Mouse (Mus musculus) C2C12 (cell line): ENCODE measurements at regions not wholly inside any gene's neighbourhood (a gene's known extent, or its start where the extent isn't known, plus 50 kb on each side); places are given as distances from the start of the nearest gene placed in this dataset.

ENCODE experiments used
- H3K27me3 ChIP-seq: one replicate; pipeline ENCODE4 v1.6.1; 2011; ENCODE audit not compliant: control insufficient read depth, insufficient read depth, insufficient read length
- H3K36me3 ChIP-seq: one replicate; pipeline ENCODE4 v1.6.1; 2011; ENCODE audit not compliant: control insufficient read depth, insufficient read depth
- H3K4me3 ChIP-seq: one replicate; pipeline ENCODE4 v1.5.1; 2011; ENCODE audit warnings: mild to moderate bottlenecking, control low read depth; ENCODE audit not compliant: poor library complexity, insufficient read depth, severe bottlenecking
- H3K79me2 ChIP-seq: one replicate; pipeline ENCODE4 v1.6.1; 2011; ENCODE audit not compliant: control insufficient read depth, insufficient read depth
- H3K79me3 ChIP-seq: one replicate; pipeline ENCODE4 v1.6.1; 2011; ENCODE audit warnings: low read depth, control low read depth
- H3ac ChIP-seq: one replicate; pipeline ENCODE3; 2011; ENCODE audit warnings: low read depth; ENCODE audit not compliant: control insufficient read depth, insufficient read length
- CEBPB ChIP-seq: IDR thresholded peaks from one replicate; pipeline ENCODE4 v1.6.1; 2011; ENCODE audit warnings: low read depth, mild to moderate bottlenecking, control low read depth, moderate library complexity
- CTCF ChIP-seq: IDR thresholded peaks from one replicate; pipeline ENCODE4 v1.5.1; 2011; ENCODE audit not compliant: control insufficient read depth, insufficient read depth, insufficient read length
- FOSL1 ChIP-seq: IDR thresholded peaks from one replicate; pipeline ENCODE4 v1.8.0; 2011; ENCODE audit warnings: mild to moderate bottlenecking, low read length; ENCODE audit not compliant: poor library complexity, insufficient read depth, severe bottlenecking
- MAX ChIP-seq: IDR thresholded peaks from one replicate; pipeline ENCODE4 v1.6.1; 2011; ENCODE audit warnings: mild to moderate bottlenecking, control low read depth
- MYOD1 ChIP-seq: IDR thresholded peaks from one replicate; pipeline ENCODE4 v1.6.1; 2011; ENCODE audit warnings: low read depth; ENCODE audit not compliant: control insufficient read depth, insufficient read length
- MYOG ChIP-seq: IDR thresholded peaks from one replicate; pipeline ENCODE4 v1.6.1; 2011; ENCODE audit not compliant: control insufficient read depth, insufficient read length; ENCODE audit errors: extremely low read depth
- USF1 ChIP-seq: IDR thresholded peaks from one replicate; pipeline ENCODE4 v1.6.1; 2011; ENCODE audit warnings: low read depth, mild to moderate bottlenecking, control low read depth, moderate library complexity

GRCm38 (mm10) chr14:105500966-105501741 is 242.8 kb downstream of the Ndfip2 start:
- H3K27me3 ChIP-seq, result no peaks in the 10 kb centered on the region
- no peaks in the 10 kb centered on the region for H3K36me3 ChIP-seq
- H3K79me2 ChIP-seq, result no peaks in the 10 kb centered on the region
- no peak overlapping the region for H3ac ChIP-seq
- no peak for TF ChIP-seq CEBPB
- TF ChIP-seq FOSL1, result no peak
- no peak for TF ChIP-seq MAX
- TF ChIP-seq MYOG, result no peak
- no peak for TF ChIP-seq CTCF
- no peak for TF ChIP-seq USF1
- no peak for TF ChIP-seq MYOD1
- no peak overlapping the region for H3K4me3 ChIP-seq
- H3K79me3 ChIP-seq, result no peaks in the 10 kb centered on the region

GRCm38 (mm10) chr14:105499319-105499895 is 241.0 kb downstream of the Ndfip2 start:
- no peak overlapping the region for H3K4me3 ChIP-seq
- H3K79me3 ChIP-seq, result no peaks in the 10 kb centered on the region
- H3K36me3 ChIP-seq, result no peaks in the 10 kb centered on the region
- no peaks in the 10 kb centered on the region for H3K27me3 ChIP-seq
- no peak overlapping the region for H3ac ChIP-seq
- TF ChIP-seq USF1 (no peak), CEBPB (no peak), CTCF (no peak), FOSL1 (no peak), MYOG (no peak), MAX (no peak), MYOD1 (no peak)
- no peaks in the 10 kb centered on the region for H3K79me2 ChIP-seq

GRCm38 (mm10) chr14:105498155-105498906 is 240.0 kb downstream of the Ndfip2 start:
- Histone ChIP-seq H3K36me3 (no peaks in the 10 kb centered on the region), H3K79me2 (no peaks in the 10 kb centered on the region), H3K27me3 (no peaks in the 10 kb centered on the region), H3K4me3 (no peak overlapping the region), H3K79me3 (no peaks in the 10 kb centered on the region), H3ac (no peak overlapping the region)
- TF ChIP-seq MYOG (no peak), CEBPB (peak; percentile 75)

- Histone ChIP-seq H3K79me3 (no peaks in the 10 kb centered on the region), H3K36me3 (no peaks in the 10 kb centered on the region), H3K4me3 (no peak overlapping the region), H3K79me2 (no peaks in the 10 kb centered on the region), H3K27me3 (no peaks in the 10 kb centered on the region), H3ac (no peak overlapping the region)
- TF ChIP-seq CTCF (no peak), FOSL1 (no peak), CEBPB (no peak), MYOD1 (no peak), MYOG (no peak), USF1 (no peak), MAX (no peak)
Measured at GRCm38 (mm10) chr14:105495161-105495560, 236.8 kb downstream of the Ndfip2 start.

- Histone ChIP-seq H3K79me2 (no peaks in the 10 kb centered on the region), H3ac (no peak overlapping the region), H3K4me3 (no peak overlapping the region), H3K27me3 (no peaks in the 10 kb centered on the region), H3K79me3 (no peaks in the 10 kb centered on the region), H3K36me3 (no peaks in the 10 kb centered on the region)
- TF ChIP-seq CEBPB (no peak), CTCF (no peak), FOSL1 (no peak), MYOG (no peak), MAX (no peak), USF1 (no peak), MYOD1 (no peak)
Measured at GRCm38 (mm10) chr14:105494415-105494814, 236.0 kb downstream of the Ndfip2 start.

- no peak overlapping the region for H3ac ChIP-seq
- no peak overlapping the region for H3K4me3 ChIP-seq
- H3K79me3 ChIP-seq, result no peaks in the 10 kb centered on the region
- no peaks in the 10 kb centered on the region for H3K79me2 ChIP-seq
- no peaks in the 10 kb centered on the region for H3K27me3 ChIP-seq
- no peak for TF ChIP-seq USF1
- no peak for TF ChIP-seq MYOD1
- no peak for TF ChIP-seq MAX
- TF ChIP-seq MYOG, result no peak
- TF ChIP-seq CEBPB, result no peak
- no peak for TF ChIP-seq CTCF
- no peak for TF ChIP-seq FOSL1
- no peaks in the 10 kb centered on the region for H3K36me3 ChIP-seq
Measured at GRCm38 (mm10) chr14:105490158-105490557, 231.8 kb downstream of the Ndfip2 start.
